Mouse (Mus musculus) small intestine, adult 2 months (tissue): Measurements from ENCODE around the gene Tspyl3. TPM values are rescaled to one million over a fixed set of nuclear protein-coding genes. Genes with fewer than 3 reads are reported as not detected.
A peak's percentile ranks its signal among the peaks of the same experiment; 100 is the strongest.
"Not testable (repeated sequence)": the region's sequence is repeated elsewhere in the genome, so short reads cannot be mapped to it uniquely, and the experiment has no call there.

ENCODE experiments used
- H3K27ac ChIP-seq: fragments of 200-500 bp; 2 replicates; pipeline ENCODE4 v1.5.1; 2012; ENCODE audit warnings: low read depth, low read length, control low read depth, inconsistent platforms; ENCODE audit not compliant: insufficient read depth
- H3K27me3 ChIP-seq: fragments of 200-500 bp; 2 replicates; pipeline ENCODE4 v1.6.1; 2012; ENCODE audit warnings: mild to moderate bottlenecking, moderate library complexity, low read length, inconsistent platforms; ENCODE audit not compliant: control insufficient read depth, insufficient read depth
- H3K36me3 ChIP-seq: fragments of 200-500 bp; 2 replicates; pipeline ENCODE4 v1.6.1; 2012; ENCODE audit warnings: mild to moderate bottlenecking, low read length, control low read depth, inconsistent platforms; ENCODE audit not compliant: control insufficient read depth, insufficient read depth
- H3K4me1 ChIP-seq: fragments of 200-500 bp; 2 replicates; pipeline ENCODE4 v1.6.1; 2012; ENCODE audit warnings: low read length, inconsistent platforms, mixed read lengths; ENCODE audit not compliant: control insufficient read depth, insufficient read depth, insufficient read length
- H3K4me3 ChIP-seq: fragments of 200-500 bp; 2 replicates; pipeline ENCODE4 v1.5.1; 2012; ENCODE audit warnings: low read depth, mild to moderate bottlenecking, control low read depth, inconsistent platforms, low read length, moderate library complexity
- CTCF ChIP-seq: fragments of 200-500 bp; IDR thresholded peaks from 2 replicates; pipeline ENCODE4 v1.5.1; 2012; ENCODE audit warnings: low read depth, mild to moderate bottlenecking, control low read depth, inconsistent platforms, low read length, moderate library complexity, mixed read lengths; ENCODE audit not compliant: insufficient replicate concordance, insufficient read length; ENCODE audit errors: extremely low read depth
- POLR2A ChIP-seq: fragments of 200-500 bp; IDR thresholded peaks from 2 replicates; pipeline ENCODE4 v1.6.1; 2012; ENCODE audit warnings: low read depth, mild to moderate bottlenecking, control low read depth, inconsistent platforms, low read length, moderate library complexity
- WGBS: fragments of 180-500 bp; shearing (Covaris S2); methylation state at CpG from one replicate; pipeline ENCODE4 v1.1.7; 2018; 5-methylcytosine and 5-hydroxymethylcytosine counted together
- polyA plus RNA-seq: library from polyadenylated mRNA; depleted of rRNA; stranded (reverse); fragments of >200 nt; gene quantifications from 2 replicates; pipeline ENCODE4 v1.2.3, GENCODE M21; 2012; rRNA removed

Gene Tspyl3
- polyA plus RNA-seq: 1.7 and 2.4 TPM in 2 replicates

DNA sequence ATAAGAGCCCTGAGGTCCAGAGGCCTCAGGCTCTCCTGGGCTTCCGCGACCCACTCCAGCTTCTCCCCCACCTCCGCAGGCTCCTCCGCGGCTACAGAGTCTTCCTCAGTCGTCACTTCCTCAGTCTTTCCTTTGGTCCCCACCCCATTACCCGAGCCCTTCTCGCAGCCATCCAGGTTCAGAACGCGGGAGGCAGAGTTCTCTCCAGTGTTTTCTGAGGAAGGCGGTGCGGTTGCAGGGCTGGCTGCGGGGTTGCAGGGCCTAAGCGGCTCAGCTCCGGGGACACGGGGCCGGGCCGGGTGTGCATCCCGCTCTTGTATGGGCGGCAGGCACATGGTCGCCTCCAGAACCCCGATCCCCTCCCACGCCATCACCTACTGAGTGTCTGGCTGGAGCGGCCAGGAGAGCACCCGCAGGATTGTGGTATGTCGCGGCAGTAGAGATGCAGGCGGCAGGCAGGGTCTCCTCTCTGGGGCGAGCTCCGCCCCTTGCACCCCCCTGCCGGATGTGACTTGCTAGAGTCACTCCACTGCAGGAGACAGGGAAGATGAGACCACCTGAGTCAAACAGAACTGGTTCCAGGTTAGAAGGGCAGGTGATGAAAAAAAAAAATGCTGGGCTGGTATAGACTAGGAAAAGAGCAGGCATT lies at the start of gene Tspyl3:
Gene Tspyl3 (minus strand): TSS at position 496 of the 649 bp plus-strand sequence.
- Histone ChIP-seq H3K4me1 (no peaks in the 10 kb centered on the region), H3K27ac (peak within 1 kb of the TSS; percentile 49), H3K36me3 (peaks cover 20% of the 10 kb centered on the region), H3K4me3 (peak within 1 kb of the TSS; percentile 79), H3K27me3 (no peaks in the 10 kb centered on the region)
- WGBS: 45% methylated on average over 31 of the region's 31 CpGs
- TF ChIP-seq POLR2A (no peak; the same call in 1 of the 2 replicates), CTCF (no peak)

DNA sequence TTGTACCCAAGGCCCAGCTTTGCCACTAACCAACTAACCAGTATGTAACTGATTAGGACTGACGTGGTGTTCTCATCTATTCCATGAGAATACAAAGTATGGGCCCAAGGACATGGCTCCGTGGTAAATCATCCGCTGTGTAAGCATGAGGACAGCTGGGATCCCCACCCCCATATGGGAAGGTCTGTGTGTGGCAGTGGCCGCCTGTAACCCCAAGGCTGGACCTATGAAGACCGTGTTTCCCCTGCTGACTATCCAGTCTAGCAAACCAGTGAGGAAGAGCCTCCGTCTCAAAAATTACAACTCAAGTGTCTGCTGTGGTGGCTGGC lies 49.6 kb upstream of the Tspyl3 start:
- Histone ChIP-seq H3K36me3 (no peaks in the 10 kb centered on the region), H3K4me3 (no peak overlapping the region), H3K4me1 (peaks cover 4% of the 10 kb centered on the region), H3K27ac (no peak overlapping the region), H3K27me3 (no peaks in the 10 kb centered on the region)
- TF ChIP-seq POLR2A: no peak
- no peak for TF ChIP-seq CTCF
- WGBS: 83% methylated on average over 6 of the region's 6 CpGs

DNA sequence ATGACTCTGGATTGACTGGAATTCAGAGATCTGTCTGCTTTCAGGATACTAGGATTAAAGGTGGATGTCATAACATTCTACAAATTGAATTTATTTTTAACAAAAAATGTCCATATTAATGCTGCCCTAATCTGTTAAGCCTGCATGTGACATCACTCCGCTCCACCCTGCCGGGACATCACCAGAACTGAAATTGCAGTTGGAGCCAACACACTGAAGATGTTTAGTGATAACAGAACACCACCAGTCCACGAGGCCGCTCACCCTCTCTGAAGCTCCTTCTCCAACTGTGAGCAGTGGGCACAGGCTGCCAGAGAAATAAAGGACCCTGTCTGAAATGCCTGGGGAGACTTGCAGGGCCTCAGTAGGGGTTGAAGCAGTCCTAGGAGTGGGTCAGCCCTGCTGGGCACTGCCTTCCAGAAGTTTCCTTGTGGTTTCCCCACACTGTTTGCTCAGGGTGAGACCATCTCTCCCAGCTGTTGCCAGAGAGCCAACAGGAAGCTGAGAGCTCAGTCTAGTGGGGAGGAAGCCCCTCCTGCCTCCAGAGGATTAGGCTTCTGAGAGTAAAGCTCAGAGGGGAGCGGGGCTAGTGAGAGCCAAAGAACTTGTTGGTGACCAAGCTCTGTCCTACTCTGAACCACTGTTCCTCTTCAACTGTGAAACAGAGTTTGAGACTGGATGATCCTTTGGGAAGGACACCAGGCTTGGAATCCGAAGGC lies 49.1 kb upstream of the Tspyl3 start:
- 68% methylated on average over 6 of the region's 6 CpGs for WGBS
- not testable (repeated sequence) for H3K36me3 ChIP-seq, H3K27ac ChIP-seq, H3K4me3 ChIP-seq, H3K27me3 ChIP-seq, H3K4me1 ChIP-seq

DNA sequence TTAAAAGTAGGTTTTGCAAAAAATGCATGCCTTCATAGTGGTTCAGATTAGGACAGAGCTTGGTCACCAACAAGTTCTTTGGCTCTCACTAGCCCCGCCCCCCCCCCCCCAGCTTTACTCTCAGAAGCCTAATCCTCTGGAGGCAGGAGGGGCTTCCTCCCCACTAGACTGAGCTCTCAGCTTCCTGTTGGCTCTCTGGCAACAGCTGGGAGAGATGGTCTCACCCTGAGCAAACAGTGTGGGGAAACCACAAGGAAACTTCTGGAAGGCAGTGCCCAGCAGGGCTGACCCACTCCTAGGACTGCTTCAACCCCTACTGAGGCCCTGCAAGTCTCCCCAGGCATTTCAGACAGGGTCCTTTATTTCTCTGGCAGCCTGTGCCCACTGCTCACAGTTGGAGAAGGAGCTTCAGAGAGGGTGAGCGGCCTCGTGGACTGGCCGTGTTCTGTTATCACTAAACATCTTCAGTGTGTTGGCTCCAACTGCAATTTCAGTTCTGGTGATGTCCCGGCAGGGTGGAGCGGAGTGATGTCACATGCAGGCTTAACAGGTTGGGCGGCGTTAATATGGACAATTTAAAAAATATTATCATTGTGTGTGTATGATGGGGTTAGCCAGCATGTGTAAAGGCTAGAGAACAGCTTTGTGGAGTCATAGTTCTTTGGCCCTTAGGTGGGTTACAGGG lies 45.1 kb upstream of the Tspyl3 start:
- H3K36me3 ChIP-seq, H3K4me1 ChIP-seq, H3K27me3 ChIP-seq, H3K4me3 ChIP-seq, H3K27ac ChIP-seq: not testable (repeated sequence)
- 24% methylated on average over 8 of the region's 8 CpGs for WGBS

DNA sequence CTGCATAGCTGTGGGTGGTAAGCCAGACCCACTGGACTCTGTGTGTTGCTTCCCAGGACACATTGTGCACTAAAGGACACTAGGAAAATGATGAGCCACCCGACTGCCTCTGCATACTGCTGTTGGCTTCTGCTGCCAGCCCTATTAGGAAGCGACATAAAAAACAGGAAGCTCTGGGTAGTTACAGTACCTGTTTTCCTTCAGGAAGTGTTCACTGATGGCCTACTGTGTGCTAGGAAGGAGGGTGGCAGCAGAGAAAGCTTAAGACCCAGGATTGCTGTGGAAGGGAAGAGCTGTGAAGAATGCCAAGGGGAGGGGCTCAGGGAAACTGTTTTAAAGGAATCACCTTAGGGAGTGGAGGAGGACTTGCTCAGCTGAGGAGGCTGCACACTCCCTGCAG lies 42.1 kb upstream of the Tspyl3 start:
- H3K36me3 ChIP-seq: peaks cover 15% of the 10 kb centered on the region
- TF ChIP-seq CTCF: no peak
- no peak for TF ChIP-seq POLR2A
- WGBS: 78% methylated on average over 2 of the region's 2 CpGs

DNA sequence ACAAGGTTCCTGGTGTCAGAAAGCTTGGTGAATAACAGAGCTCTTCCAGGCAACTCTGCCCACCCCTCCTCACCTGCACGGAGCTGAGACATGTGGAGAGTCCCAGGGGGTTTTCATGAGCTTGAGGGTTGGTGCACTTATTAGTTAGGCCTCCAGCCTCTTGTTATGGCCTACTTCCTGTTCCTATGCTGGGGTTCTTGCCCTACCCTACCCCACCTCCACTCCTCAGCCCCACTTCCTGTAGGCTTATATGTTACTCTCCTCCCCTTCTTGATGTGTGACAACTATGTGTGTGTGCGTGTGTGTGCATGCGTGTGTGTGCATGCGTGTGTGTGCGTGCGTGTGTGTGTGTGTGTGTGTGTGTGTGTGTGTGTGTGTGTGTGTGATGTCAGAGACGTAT lies 37.8 kb upstream of the Tspyl3 start:
- WGBS: 88% methylated on average over 7 of the region's 7 CpGs
- Histone ChIP-seq H3K27me3 (no peaks in the 10 kb centered on the region), H3K4me1 (peaks cover 10% of the 10 kb centered on the region), H3K27ac (no peak overlapping the region), H3K36me3 (peaks cover 22% of the 10 kb centered on the region), H3K4me3 (no peak overlapping the region)
- TF ChIP-seq POLR2A (no peak), CTCF (no peak)

More for the DNA sequence above, 42.1 kb upstream of the Tspyl3 start:
- peaks cover 7% of the 10 kb centered on the region for H3K4me1 ChIP-seq
- H3K27ac ChIP-seq: no peak overlapping the region
- H3K27me3 ChIP-seq: no peaks in the 10 kb centered on the region
- no peak overlapping the region for H3K4me3 ChIP-seq

DNA sequence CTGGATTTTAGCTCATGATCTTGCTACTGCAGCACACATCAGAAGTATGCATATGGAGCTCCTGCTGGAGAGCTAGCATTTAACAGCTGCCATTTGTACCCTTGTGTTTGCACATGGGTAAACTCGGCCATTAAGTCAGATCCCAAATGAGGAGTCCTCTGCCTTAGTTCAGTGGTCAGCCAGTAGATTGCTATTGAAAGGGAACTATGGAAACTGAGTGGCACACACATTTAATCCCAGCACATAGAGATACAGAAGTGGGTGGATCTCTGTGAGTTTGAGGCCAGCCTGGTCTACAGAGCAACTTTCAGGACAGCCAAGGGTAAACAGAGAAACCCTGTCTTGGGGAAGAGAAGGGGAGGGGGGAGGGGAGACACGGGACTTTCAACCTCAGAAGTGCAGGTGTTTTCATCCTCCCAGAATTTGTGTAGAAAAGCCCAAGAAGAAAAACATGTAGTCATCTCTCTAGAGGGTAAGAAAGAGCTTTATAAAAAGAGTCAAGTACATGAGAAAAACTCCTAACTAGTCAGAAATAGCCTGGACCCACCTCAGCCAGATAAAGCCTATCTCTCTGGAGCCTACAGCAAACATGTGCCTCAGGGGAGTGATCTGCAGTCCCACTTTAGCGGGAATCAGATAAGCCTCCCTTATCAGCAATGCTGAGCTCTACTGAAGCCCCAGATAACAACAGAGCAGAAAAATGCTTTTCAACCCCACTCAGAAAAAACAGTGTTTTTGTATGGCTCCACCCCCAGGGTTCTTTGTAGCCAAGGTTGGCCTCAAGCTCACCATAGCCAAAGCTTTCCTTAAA lies 34.8 kb upstream of the Tspyl3 start:
- TF ChIP-seq POLR2A (no peak), CTCF (no peak)
- no peak overlapping the region for H3K4me3 ChIP-seq
- peak overlapping the region; percentile 59 for H3K27ac ChIP-seq
- WGBS: 31% methylated on average over 3 of the region's 3 CpGs
- H3K4me1 ChIP-seq: peaks cover 13% of the 10 kb centered on the region
- no peaks in the 10 kb centered on the region for H3K27me3 ChIP-seq
- peaks cover 13% of the 10 kb centered on the region for H3K36me3 ChIP-seq
